Mouse (Mus musculus): ENCODE measurements around the gene Gm37240. TPM values are rescaled to one million over a fixed set of nuclear protein-coding genes. Genes with fewer than 3 reads are reported as not detected.

Gene Gm37240
- polyA plus RNA-seq, 1 experiment from 2014 or later: 3.3 TPM

DNA sequence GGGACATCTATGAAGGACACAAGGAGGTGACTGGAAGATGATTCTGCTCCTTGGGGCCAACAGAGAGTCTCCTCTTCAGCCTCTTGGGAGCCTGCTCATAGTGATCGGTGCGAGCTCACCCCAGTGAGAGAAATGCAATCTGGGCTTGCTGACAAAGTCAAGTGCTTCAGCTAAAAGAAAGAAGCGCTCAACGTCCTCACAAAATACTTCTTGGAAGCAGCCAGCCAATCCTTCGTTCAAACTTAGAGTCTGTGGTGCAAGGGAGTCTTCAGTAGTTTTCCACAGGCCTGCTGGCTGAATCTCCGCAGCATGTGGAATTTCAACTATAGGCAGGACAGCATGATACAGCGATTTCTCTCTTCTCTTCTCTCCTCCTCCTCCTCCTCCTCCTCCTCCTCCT is 680.8 kb downstream of the Gm37240 start:
- no peaks in the 10 kb centered on the region for H3K4me1 ChIP-seq (replicated peaks; ENCODE audit: control insufficient read depth, insufficient read depth, low read length)
- no peak overlapping the region for H3K4me2 ChIP-seq (replicated peaks; ENCODE audit: low read depth)
- H3K4me3 ChIP-seq (ENCODE audit: low read depth, low read length): no peak overlapping the region
- no peak for TF ChIP-seq CTCF (IDR thresholded peaks at IDR 0.05; ENCODE audit: low read depth)
- no peak overlapping the region for H3K27ac ChIP-seq (ENCODE audit: low read depth, low read length)
- H3K27me3 ChIP-seq (replicated peaks; ENCODE audit: control insufficient read depth, insufficient read depth, low read length): no peaks in the 10 kb centered on the region
- ATAC-seq: no peak
- no peaks in the 10 kb centered on the region for H3K9me3 ChIP-seq (ENCODE audit: control insufficient read depth)
- 75% methylated on average over 7 of the region's 7 CpGs for WGBS
- no peak overlapping the region for H3K9ac ChIP-seq (ENCODE audit: low read depth, low read length)
- no peaks in the 10 kb centered on the region for H3K36me3 ChIP-seq (ENCODE audit: control insufficient read depth, insufficient read depth)

DNA sequence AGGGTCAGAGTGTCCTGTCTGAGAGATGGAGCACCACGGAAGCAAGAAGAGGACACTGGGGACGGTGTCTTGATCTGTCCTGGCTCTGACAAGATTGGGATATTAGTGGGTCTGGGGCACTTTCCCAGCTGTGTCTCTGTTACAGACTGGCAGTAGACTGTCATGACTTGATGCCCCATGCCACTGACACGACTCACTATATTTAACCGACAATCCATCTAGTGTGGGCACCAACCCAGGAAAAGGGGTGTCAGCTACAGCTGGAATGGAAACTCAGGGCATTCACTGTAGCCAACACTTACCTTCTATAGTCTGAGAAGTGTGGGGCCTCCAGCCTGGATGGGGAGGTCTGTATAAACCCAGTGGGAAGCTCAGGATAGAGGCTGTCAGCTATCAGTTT is 681.4 kb downstream of the Gm37240 start:
- ATAC-seq: no peak
- Histone ChIP-seq H3K27me3 (replicated peaks; ENCODE audit: control insufficient read depth, insufficient read depth, low read length) (no peaks in the 10 kb centered on the region), H3K4me1 (replicated peaks; ENCODE audit: control insufficient read depth, insufficient read depth, low read length) (no peaks in the 10 kb centered on the region), H3K4me3 (ENCODE audit: low read depth, low read length) (no peak overlapping the region), H3K4me2 (replicated peaks; ENCODE audit: low read depth) (no peak overlapping the region), H3K27ac (ENCODE audit: low read depth, low read length) (no peak overlapping the region), H3K9me3 (ENCODE audit: control insufficient read depth) (no peaks in the 10 kb centered on the region), H3K9ac (ENCODE audit: low read depth, low read length) (no peak overlapping the region), H3K36me3 (ENCODE audit: control insufficient read depth, insufficient read depth) (no peaks in the 10 kb centered on the region)
- TF ChIP-seq CTCF (IDR thresholded peaks at IDR 0.05; ENCODE audit: low read depth): no peak
- WGBS: 87% methylated on average over 4 of the region's 4 CpGs

DNA sequence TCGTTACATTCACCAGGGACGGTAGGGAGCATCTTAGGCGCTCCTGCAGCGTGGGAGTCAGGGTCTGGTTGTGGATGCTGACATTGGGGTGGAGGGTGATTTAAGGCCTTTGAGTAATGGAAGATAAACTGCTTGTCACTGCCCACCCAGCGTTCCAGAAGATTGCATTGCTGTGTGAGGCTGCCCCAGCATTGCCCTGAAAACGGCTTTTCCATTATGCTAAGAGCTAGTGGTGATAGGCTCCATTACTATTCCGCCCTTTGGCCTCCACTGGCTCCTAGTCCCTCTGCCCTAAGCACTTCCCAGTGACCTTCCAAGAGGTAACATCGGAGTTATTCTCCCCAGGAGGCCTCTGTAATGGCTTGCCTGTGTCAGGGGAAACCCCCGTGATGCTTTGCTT is 683.7 kb downstream of the Gm37240 start:
- Histone ChIP-seq H3K9me3 (ENCODE audit: control insufficient read depth) (no peaks in the 10 kb centered on the region), H3K36me3 (ENCODE audit: control insufficient read depth, insufficient read depth) (no peaks in the 10 kb centered on the region), H3K9ac (ENCODE audit: low read depth, low read length) (no peak overlapping the region), H3K4me3 (ENCODE audit: low read depth, low read length) (no peak overlapping the region), H3K4me2 (replicated peaks; ENCODE audit: low read depth) (no peak overlapping the region), H3K27ac (ENCODE audit: low read depth, low read length) (no peak overlapping the region), H3K4me1 (replicated peaks; ENCODE audit: control insufficient read depth, insufficient read depth, low read length) (no peaks in the 10 kb centered on the region), H3K27me3 (replicated peaks; ENCODE audit: control insufficient read depth, insufficient read depth, low read length) (no peaks in the 10 kb centered on the region)
- WGBS: 65% methylated on average over 9 of the region's 9 CpGs
- ATAC-seq: no peak
- no peak for TF ChIP-seq CTCF (IDR thresholded peaks at IDR 0.05; ENCODE audit: low read depth)

DNA sequence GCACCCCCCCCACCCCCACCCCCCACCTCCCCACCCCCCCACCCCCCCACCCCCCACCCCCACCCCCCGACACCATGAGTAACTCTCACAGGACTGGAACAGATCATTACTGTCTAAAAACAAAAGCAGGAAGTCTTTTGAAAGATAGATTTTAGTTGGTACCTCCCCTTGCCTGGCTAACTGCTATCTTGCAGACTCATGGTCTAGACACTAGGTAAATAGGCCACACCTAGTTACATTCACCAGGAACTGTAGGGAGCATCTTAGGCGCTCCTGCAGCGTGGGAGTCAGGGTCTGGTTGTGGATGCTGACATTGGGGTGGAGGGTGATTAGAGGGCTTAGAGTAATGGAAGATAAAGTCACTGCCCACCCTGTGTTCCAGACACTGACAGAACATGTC is 684.6 kb downstream of the Gm37240 start:
- Histone ChIP-seq H3K4me2 (replicated peaks; ENCODE audit: low read depth) (no peak overlapping the region), H3K9me3 (ENCODE audit: control insufficient read depth) (no peaks in the 10 kb centered on the region), H3K36me3 (ENCODE audit: control insufficient read depth, insufficient read depth) (no peaks in the 10 kb centered on the region), H3K27ac (ENCODE audit: low read depth, low read length) (no peak overlapping the region), H3K9ac (ENCODE audit: low read depth, low read length) (no peak overlapping the region), H3K4me1 (replicated peaks; ENCODE audit: control insufficient read depth, insufficient read depth, low read length) (no peaks in the 10 kb centered on the region), H3K27me3 (replicated peaks; ENCODE audit: control insufficient read depth, insufficient read depth, low read length) (no peaks in the 10 kb centered on the region), H3K4me3 (ENCODE audit: low read depth, low read length) (no peak overlapping the region)
- TF ChIP-seq CTCF (IDR thresholded peaks at IDR 0.05; ENCODE audit: low read depth): no peak
- peak; percentile 84 for ATAC-seq
- WGBS: 16% methylated on average over 3 of the region's 3 CpGs

DNA sequence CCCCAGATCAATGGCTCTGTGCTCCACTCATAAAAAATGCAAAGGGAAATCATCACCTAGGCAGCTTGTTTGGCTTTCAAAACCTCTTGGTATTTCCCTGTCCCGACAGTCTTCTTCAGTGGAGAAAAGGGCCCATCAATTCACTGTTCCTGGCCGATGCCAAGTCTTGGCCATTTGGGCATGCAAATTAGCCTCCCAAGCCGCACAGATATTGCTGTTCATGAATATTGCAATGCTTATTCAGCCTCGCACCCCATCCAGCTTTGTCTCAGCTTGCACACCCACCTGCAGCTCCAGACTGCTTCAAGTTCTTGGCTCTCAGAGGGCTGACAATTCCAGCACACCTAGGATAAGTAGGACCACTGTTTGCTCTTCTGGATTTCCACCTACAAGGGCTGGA is 685.5 kb downstream of the Gm37240 start:
- Histone ChIP-seq H3K4me1 (replicated peaks; ENCODE audit: control insufficient read depth, insufficient read depth, low read length) (peaks cover 4% of the 10 kb centered on the region; the same call in 1 of the 2 replicates), H3K9me3 (ENCODE audit: control insufficient read depth) (no peaks in the 10 kb centered on the region), H3K27me3 (replicated peaks; ENCODE audit: control insufficient read depth, insufficient read depth, low read length) (no peaks in the 10 kb centered on the region), H3K9ac (ENCODE audit: low read depth, low read length) (no peak overlapping the region), H3K4me2 (replicated peaks; ENCODE audit: low read depth) (no peak overlapping the region), H3K4me3 (ENCODE audit: low read depth, low read length) (no peak overlapping the region), H3K27ac (ENCODE audit: low read depth, low read length) (no peak overlapping the region), H3K36me3 (ENCODE audit: control insufficient read depth, insufficient read depth) (no peaks in the 10 kb centered on the region)
- TF ChIP-seq CTCF (IDR thresholded peaks at IDR 0.05; ENCODE audit: low read depth): no peak
- no peak for ATAC-seq
- 84% methylated on average over 4 of the region's 4 CpGs for WGBS

DNA sequence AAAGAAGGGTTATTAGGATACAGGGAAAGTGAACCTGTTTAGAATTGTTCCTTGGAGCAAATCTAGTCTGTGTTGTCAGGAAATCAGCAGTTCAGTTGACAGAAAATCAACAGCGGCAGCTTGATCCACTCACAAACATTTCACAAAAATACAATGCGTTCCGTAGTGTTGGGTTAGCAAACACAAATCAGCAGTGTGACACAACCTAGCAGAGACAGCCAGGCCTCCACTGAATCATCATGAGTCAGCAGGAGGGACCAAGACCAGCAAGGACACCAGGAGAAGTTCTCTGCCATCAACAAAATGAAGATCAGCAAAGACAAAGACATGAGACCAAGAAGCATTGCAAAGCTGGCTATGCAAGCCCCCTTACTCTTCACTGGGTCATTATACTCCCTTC is 688.8 kb downstream of the Gm37240 start:
- ATAC-seq: no peak
- H3K4me2 ChIP-seq (replicated peaks; ENCODE audit: low read depth): no peak overlapping the region

DNA sequence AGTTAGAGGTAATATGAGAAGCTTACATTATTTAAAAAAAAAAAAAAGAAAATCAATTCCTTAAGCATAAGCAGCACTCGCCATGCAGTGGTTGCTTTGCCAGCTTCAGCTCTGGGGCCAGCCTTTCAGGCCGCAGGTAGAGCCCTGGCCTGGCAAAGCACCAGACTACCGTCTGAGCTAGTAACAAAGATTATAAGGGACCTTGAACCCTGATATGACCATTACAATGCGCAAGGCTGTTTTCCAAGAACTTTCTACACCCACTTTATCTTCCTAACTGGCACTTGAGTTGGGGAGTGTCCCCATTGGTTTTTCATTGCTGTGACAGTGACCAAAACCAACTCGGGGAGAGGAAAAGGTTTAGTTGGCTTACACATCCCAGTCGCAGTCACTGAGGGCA is 690.2 kb downstream of the Gm37240 start:
- no peak overlapping the region for H3K4me3 ChIP-seq (ENCODE audit: low read depth, low read length)
- ATAC-seq: peak; percentile 66
- no peak overlapping the region for H3K27ac ChIP-seq (ENCODE audit: low read depth, low read length)

More for the DNA sequence above, 688.8 kb downstream of the Gm37240 start:
- Histone ChIP-seq H3K36me3 (ENCODE audit: control insufficient read depth, insufficient read depth) (no peaks in the 10 kb centered on the region), H3K9ac (ENCODE audit: low read depth, low read length) (no peak overlapping the region), H3K4me1 (replicated peaks; ENCODE audit: control insufficient read depth, insufficient read depth, low read length) (peaks cover 4% of the 10 kb centered on the region; the same call in 1 of the 2 replicates), H3K27me3 (replicated peaks; ENCODE audit: control insufficient read depth, insufficient read depth, low read length) (no peaks in the 10 kb centered on the region), H3K27ac (ENCODE audit: low read depth, low read length) (no peak overlapping the region), H3K9me3 (ENCODE audit: control insufficient read depth) (no peaks in the 10 kb centered on the region), H3K4me3 (ENCODE audit: low read depth, low read length) (no peak overlapping the region)
- 82% methylated on average over 3 of the region's 3 CpGs for WGBS
- no peak for TF ChIP-seq CTCF (IDR thresholded peaks at IDR 0.05; ENCODE audit: low read depth)

More for the DNA sequence above, 690.2 kb downstream of the Gm37240 start:
- Histone ChIP-seq H3K9ac (ENCODE audit: low read depth, low read length) (no peak overlapping the region), H3K9me3 (ENCODE audit: control insufficient read depth) (no peaks in the 10 kb centered on the region), H3K4me1 (replicated peaks; ENCODE audit: control insufficient read depth, insufficient read depth, low read length) (peaks cover 4% of the 10 kb centered on the region; the same call in 1 of the 2 replicates), H3K27me3 (replicated peaks; ENCODE audit: control insufficient read depth, insufficient read depth, low read length) (no peaks in the 10 kb centered on the region), H3K36me3 (ENCODE audit: control insufficient read depth, insufficient read depth) (no peaks in the 10 kb centered on the region), H3K4me2 (replicated peaks; ENCODE audit: low read depth) (no peak overlapping the region)
- WGBS: 48% methylated on average over 6 of the region's 6 CpGs
- no peak for TF ChIP-seq CTCF (IDR thresholded peaks at IDR 0.05; ENCODE audit: low read depth)

Measured in intestine, postnatal 0 days (tissue).